Mouse (Mus musculus) kidney, postnatal 36 days (tissue): Measurements from ENCODE around the gene H2al1m.
A peak's percentile ranks its signal among the peaks of the same experiment; 100 is the strongest.
"Not testable (repeated sequence)": the region's sequence is repeated elsewhere in the genome, so short reads cannot be mapped to it uniquely, and the experiment has no call there.

ENCODE experiments used
- DNase-seq, 2 experiments: peaks; one replicate each; pipeline ENCODE4 v3.0.0; 2021 to 2022; ENCODE audit warnings: mixed read lengths in 2 of 2

The H2al1m gene

GRCm38 (mm10) chrX:9332366-9332962 is 48.9 kb downstream of the H2al1m start:
- DNase-seq: not testable (repeated sequence)

GRCm38 (mm10) chrX:9333035-9333434 is 49.5 kb downstream of the H2al1m start:
- DNase-seq: peak; percentile 58 to 60
